35 mouse cellular contexts compared by ENCODE assay signal in the genomic region with DNA sequence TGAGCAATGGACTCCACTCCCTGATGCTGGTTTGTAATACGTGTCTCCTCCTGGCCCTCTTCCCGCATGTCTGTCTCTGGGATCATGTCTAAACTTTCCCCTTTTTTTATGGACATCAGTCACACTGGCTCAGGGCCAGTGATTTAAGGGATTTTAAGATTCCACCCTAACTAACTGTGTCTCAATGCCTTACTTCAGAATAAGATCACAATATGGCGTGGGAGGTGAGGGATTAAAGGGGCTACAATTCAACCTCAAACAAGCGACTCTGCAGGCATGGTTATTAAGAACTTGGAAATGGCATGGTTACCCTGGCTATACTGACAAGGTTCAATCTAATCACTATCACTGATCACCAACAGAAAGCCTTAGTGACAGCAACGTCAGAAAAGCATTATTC.
"Had no signal": no experiment of that assay in that cellular context is flagged by ENCODE, and none has a peak within 500 bp of the region (broad histone marks: within the 10 kb centered on the region; RNA-seq: fewer than 3 reads in every experiment).

No protein-coding gene starts in this region.

- H3K4me3 ChIP-seq: heart, embryonic 10.5 days; heart, embryonic 12.5 days; heart, embryonic 13.5 days; heart, embryonic 15.5 days; hindbrain, embryonic 10.5 days; hindbrain, embryonic 12.5 days; hindbrain, embryonic 13.5 days; hindbrain, embryonic 15.5 days; intestine, embryonic 15.5 days; kidney, embryonic 15.5 days; left cerebral cortex, adult 2 months had no signal

- H3K27ac ChIP-seq: heart, embryonic 10.5 days; heart, embryonic 13.5 days; heart, embryonic 15.5 days; hindbrain, embryonic 10.5 days; hindbrain, embryonic 12.5 days; hindbrain, embryonic 13.5 days; hindbrain, embryonic 14.5 days; hindbrain, embryonic 15.5 days; hindbrain, postnatal 0 days; intestine, embryonic 15.5 days; kidney, embryonic 15.5 days; kidney, postnatal 0 days; left cerebral cortex, adult 2 months had no signal

- H3K9ac ChIP-seq: heart, embryonic 12.5 days; heart, embryonic 13.5 days; heart, embryonic 15.5 days; hindbrain, embryonic 12.5 days; hindbrain, embryonic 13.5 days; hindbrain, embryonic 14.5 days; hindbrain, embryonic 15.5 days; intestine, embryonic 15.5 days; kidney, embryonic 15.5 days had no signal

- H3K4me2 ChIP-seq: heart, embryonic 11.5 days; heart, embryonic 12.5 days; heart, embryonic 13.5 days; heart, embryonic 15.5 days; hindbrain, embryonic 12.5 days; hindbrain, embryonic 13.5 days; hindbrain, embryonic 14.5 days; hindbrain, embryonic 15.5 days; intestine, embryonic 15.5 days; kidney, embryonic 15.5 days had no signal

- H3K9me3 ChIP-seq: heart, embryonic 10.5 days; heart, embryonic 12.5 days; heart, embryonic 13.5 days; heart, embryonic 15.5 days; hindbrain, embryonic 10.5 days; hindbrain, embryonic 12.5 days; hindbrain, embryonic 13.5 days; hindbrain, embryonic 15.5 days; intestine, embryonic 15.5 days; kidney, embryonic 15.5 days had no signal

- ATAC-seq: hindbrain, embryonic 16.5 days; hindbrain, postnatal 0 days; inflammation-experienced regulatory T-cells, adult 6 months; intestine, embryonic 15.5 days; intestine, embryonic 16.5 days; intestine, postnatal 0 days had no signal

- H3K36me3 ChIP-seq: heart, embryonic 10.5 days; heart, embryonic 12.5 days; heart, embryonic 13.5 days; heart, embryonic 15.5 days; hindbrain, embryonic 10.5 days; hindbrain, embryonic 12.5 days; hindbrain, embryonic 13.5 days; hindbrain, embryonic 15.5 days; intestine, embryonic 15.5 days; kidney, embryonic 15.5 days had no signal

- H3K27me3 ChIP-seq: heart, embryonic 12.5 days; hindbrain, embryonic 15.5 days had no signal

- DNase-seq: heart, postnatal 10 days; heart, postnatal 14 days; heart, postnatal 36 days; heart, postnatal 4 days; kidney, adult 11 months; kidney, adult 18-20 months; kidney, adult 2 months; kidney, adult 8-10 months; kidney, adult 9 months; kidney, postnatal 10 days; kidney, postnatal 14 days; kidney, postnatal 25 days; kidney, postnatal 36 days; kidney, postnatal 4 days; layer of hippocampus, adult 9-11 months; layer of hippocampus, postnatal 36 days had no signal
